Mouse (Mus musculus): ENCODE results near the gene Ndufc1. TPM values are rescaled to one million over a fixed set of nuclear protein-coding genes. Genes with fewer than 3 reads are reported as not detected.

The Ndufc1 gene
- total RNA-seq, 2 experiments from 2014 or later: 341 to 350 TPM

Other genes with a start within 250 kb of the Ndufc1 start
- 10 to 100 TPM; 49.0 to 51.0 TPM for gene Noct, start 184.5 kb downstream of the Ndufc1 start, total RNA-seq (2021)
- gene Elf2, start 68.3 kb downstream of the Ndufc1 start, total RNA-seq (2021): 10 to 100 TPM; 24.6 to 26.5 TPM
- gene Mgarp, start 12.2 kb downstream of the Ndufc1 start, total RNA-seq (2021): not detected
- 10 to 100 TPM; 48.0 to 56.5 TPM for gene Naa15, start 6.2 kb upstream of the Ndufc1 start, total RNA-seq (2021)
- 10 to 100 TPM; 24.8 to 29.1 TPM for gene Rab33b, start 74.9 kb upstream of the Ndufc1 start, total RNA-seq (2021)
- gene Setd7, start 151.9 kb upstream of the Ndufc1 start, total RNA-seq (2021): 10 to 100 TPM; 50.8 to 53.3 TPM

All from left cerebral cortex, postnatal 10 days (tissue).